Mouse (Mus musculus): ENCODE results near the gene Alox12b.

DNA sequence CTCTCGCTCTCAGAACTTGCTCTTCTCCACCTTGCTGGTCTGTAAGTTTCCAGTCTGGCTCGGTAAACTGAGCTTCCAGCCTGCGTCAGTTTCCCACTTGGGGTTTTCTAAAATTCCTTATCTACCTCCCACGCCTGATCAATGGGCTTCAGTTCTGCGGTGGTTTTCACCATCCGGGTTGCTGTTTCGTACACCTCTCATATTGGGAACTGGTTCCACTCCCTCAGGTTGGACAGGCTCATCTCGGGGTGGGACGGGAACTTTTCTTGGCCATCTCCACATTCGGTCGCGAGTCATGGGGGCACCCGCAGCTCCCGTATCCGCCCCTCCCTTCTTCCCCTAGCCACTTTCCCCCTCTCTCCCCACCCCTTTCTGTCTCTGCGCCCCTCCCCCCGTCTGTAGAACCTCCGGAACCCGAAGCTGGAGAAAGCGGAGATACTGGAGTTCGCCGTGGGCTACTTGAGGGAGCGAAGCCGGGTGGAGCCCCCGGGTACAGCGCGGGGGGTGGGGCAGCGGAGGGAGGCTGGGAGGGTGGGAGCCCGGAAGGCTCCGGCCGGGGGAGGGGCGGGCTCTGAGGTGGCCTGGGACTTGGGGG is 35.0 kb upstream of the Alox12b start:
- no peak for TF ChIP-seq POLR2A (IDR thresholded peaks at IDR 0.05; ENCODE audit: extremely low read depth, insufficient read depth, low read length)
- no peak for TF ChIP-seq CTCF (IDR thresholded peaks at IDR 0.05; ENCODE audit: low read depth, low read length)
